Mouse (Mus musculus): ENCODE measurements around the gene Syt17. TPM values are rescaled to one million over a fixed set of nuclear protein-coding genes. Genes with fewer than 3 reads are reported as not detected.
"Not testable (repeated sequence)": the region's sequence is repeated elsewhere in the genome, so short reads cannot be mapped to it uniquely, and the experiment has no call there.

Syt17 gene
- total RNA-seq, 2 experiments from 2014 or later = not detected

GRCm38 (mm10) chr7:118399764-118400163 is 48.3 kb downstream of the Syt17 start:
- ATAC-seq (replicated peaks; ENCODE audit: low FRiP score, poor library complexity, severe bottlenecking) = no peak

GRCm38 (mm10) chr7:118390705-118391104 is 57.3 kb downstream of the Syt17 start:
- no peak for ATAC-seq (replicated peaks; ENCODE audit: low FRiP score, poor library complexity, severe bottlenecking)

- ATAC-seq (replicated peaks; ENCODE audit: low FRiP score, poor library complexity, severe bottlenecking) = no peak
These were observed 67.0 kb downstream of the Syt17 start for GRCm38 (mm10) chr7:118380996-118381395.

GRCm38 (mm10) chr7:118380056-118380455 is 68.0 kb downstream of the Syt17 start:
- no peak for ATAC-seq (replicated peaks; ENCODE audit: low FRiP score, poor library complexity, severe bottlenecking)

- no peak for ATAC-seq (replicated peaks; ENCODE audit: low FRiP score, poor library complexity, severe bottlenecking)
These were observed 71.4 kb downstream of the Syt17 start for GRCm38 (mm10) chr7:118376590-118376989.

GRCm38 (mm10) chr7:118375341-118375740 is 72.7 kb downstream of the Syt17 start:
- no peak for ATAC-seq (replicated peaks; ENCODE audit: low FRiP score, poor library complexity, severe bottlenecking)

- no peak for ATAC-seq (replicated peaks; ENCODE audit: low FRiP score, poor library complexity, severe bottlenecking)
These were observed 76.7 kb downstream of the Syt17 start for GRCm38 (mm10) chr7:118371361-118371760.

- ATAC-seq (replicated peaks; ENCODE audit: low FRiP score, poor library complexity, severe bottlenecking) = no peak
These were observed 78.3 kb downstream of the Syt17 start for GRCm38 (mm10) chr7:118369705-118370104.

GRCm38 (mm10) chr7:118365902-118366301 is 82.1 kb downstream of the Syt17 start:
- no peak for ATAC-seq (replicated peaks; ENCODE audit: low FRiP score, poor library complexity, severe bottlenecking)

- no peak for ATAC-seq (replicated peaks; ENCODE audit: low FRiP score, poor library complexity, severe bottlenecking)
These were observed 82.8 kb downstream of the Syt17 start for GRCm38 (mm10) chr7:118365251-118365650.

- ATAC-seq (replicated peaks; ENCODE audit: low FRiP score, poor library complexity, severe bottlenecking) = no peak
These were observed 83.5 kb downstream of the Syt17 start for GRCm38 (mm10) chr7:118364353-118365007.

GRCm38 (mm10) chr7:118363587-118364233 is 84.3 kb downstream of the Syt17 start:
- ATAC-seq (replicated peaks; ENCODE audit: low FRiP score, poor library complexity, severe bottlenecking) = no peak

- ATAC-seq (replicated peaks; ENCODE audit: low FRiP score, poor library complexity, severe bottlenecking) = no peak
These were observed 85.1 kb downstream of the Syt17 start for GRCm38 (mm10) chr7:118362931-118363330.

- no peak for ATAC-seq (replicated peaks; ENCODE audit: low FRiP score, poor library complexity, severe bottlenecking)
These were observed 85.8 kb downstream of the Syt17 start for GRCm38 (mm10) chr7:118362258-118362657.

- ATAC-seq (replicated peaks; ENCODE audit: low FRiP score, poor library complexity, severe bottlenecking) = no peak
These were observed 89.0 kb downstream of the Syt17 start for GRCm38 (mm10) chr7:118358977-118359376.

- ATAC-seq (replicated peaks; ENCODE audit: low FRiP score, poor library complexity, severe bottlenecking) = not testable (repeated sequence)
These were observed 91.5 kb downstream of the Syt17 start for GRCm38 (mm10) chr7:118356410-118357005.

- ATAC-seq (replicated peaks; ENCODE audit: low FRiP score, poor library complexity, severe bottlenecking) = no peak
These were observed 97.2 kb downstream of the Syt17 start for GRCm38 (mm10) chr7:118350840-118351239.

- ATAC-seq (replicated peaks; ENCODE audit: low FRiP score, poor library complexity, severe bottlenecking) = no peak
These were observed 101.1 kb downstream of the Syt17 start for GRCm38 (mm10) chr7:118346943-118347342.

GRCm38 (mm10) chr7:118346432-118346831 is 101.6 kb downstream of the Syt17 start:
- no peak for ATAC-seq (replicated peaks; ENCODE audit: low FRiP score, poor library complexity, severe bottlenecking)

- no peak for ATAC-seq (replicated peaks; ENCODE audit: low FRiP score, poor library complexity, severe bottlenecking)
These were observed 102.6 kb downstream of the Syt17 start for GRCm38 (mm10) chr7:118345396-118345795.

GRCm38 (mm10) chr7:118344701-118345100 is 103.3 kb downstream of the Syt17 start:
- ATAC-seq (replicated peaks; ENCODE audit: low FRiP score, poor library complexity, severe bottlenecking) = no peak
